ENCODE assay signal across 11 mouse cellular contexts in the genomic region with DNA sequence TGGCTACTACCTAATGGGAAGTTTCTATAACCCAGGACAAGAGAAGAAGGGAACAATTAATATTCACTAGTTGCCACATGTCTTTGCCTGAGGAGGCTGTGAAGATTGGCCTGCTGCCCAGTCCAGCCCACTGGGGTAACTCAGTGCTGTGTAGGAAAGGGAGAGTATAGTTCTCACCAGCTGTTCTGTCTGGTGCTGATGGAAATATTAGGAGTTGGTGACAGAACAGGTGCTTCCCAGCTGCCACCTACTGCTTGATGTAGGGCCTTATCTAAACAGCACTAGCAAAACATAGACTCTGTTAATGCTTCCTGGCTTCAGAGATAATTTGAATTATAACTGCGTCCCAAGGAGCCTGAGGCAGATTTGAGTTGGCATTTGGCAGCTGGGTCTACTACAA.
DNase-seq lines count a peak whose midpoint lies in the region; ATAC-seq and TF ChIP-seq lines count a peak whose summit lies in the region.
"Had no signal": no experiment of that assay in that cellular context is flagged by ENCODE, and none has a peak within 500 bp of the region (broad histone marks: within the 10 kb centered on the region; RNA-seq: fewer than 3 reads in every experiment).

No protein-coding gene starts in this region.

- TF ChIP-seq CTCF in lung, embryonic 14.5 days (IDR thresholded peaks at IDR 0.05; ENCODE audit: low read depth), result no peak

- no peaks in the 10 kb centered on the region for H3K36me3 ChIP-seq in lung, embryonic 14.5 days (ENCODE audit: insufficient read depth)
- no peaks in the 10 kb centered on the region for H3K36me3 ChIP-seq in limb, embryonic 12.5 days
- no peaks in the 10 kb centered on the region for H3K36me3 ChIP-seq in liver, embryonic 11.5 days (ENCODE audit: control insufficient read depth, insufficient read depth, low read length)
- H3K36me3 ChIP-seq: heart, embryonic 10.5 days; stomach, embryonic 15.5 days had no signal

- no peaks in the 10 kb centered on the region for H3K4me1 ChIP-seq in lung, embryonic 14.5 days (ENCODE audit: insufficient read depth)
- no peaks in the 10 kb centered on the region for H3K4me1 ChIP-seq in limb, embryonic 12.5 days (replicated peaks)
- no peaks in the 10 kb centered on the region for H3K4me1 ChIP-seq in liver, embryonic 11.5 days (replicated peaks; ENCODE audit: control insufficient read depth, insufficient read depth, low read length)
- H3K4me1 ChIP-seq: heart, embryonic 10.5 days; stomach, embryonic 15.5 days had no signal

- no peaks in the 10 kb centered on the region for H3K27me3 ChIP-seq in lung, embryonic 14.5 days (ENCODE audit: insufficient read depth, low read length)
- no peaks in the 10 kb centered on the region for H3K27me3 ChIP-seq in limb, embryonic 12.5 days
- no peaks in the 10 kb centered on the region for H3K27me3 ChIP-seq in liver, embryonic 11.5 days (replicated peaks; ENCODE audit: control insufficient read depth, insufficient read depth, low read length)
- H3K27me3 ChIP-seq: stomach, embryonic 15.5 days had no signal

- no peak overlapping the region for H3K4me2 ChIP-seq in lung, embryonic 14.5 days
- no peak overlapping the region for H3K4me2 ChIP-seq in limb, embryonic 12.5 days
- H3K4me2 ChIP-seq in liver, embryonic 11.5 days, result no peak overlapping the region
- H3K4me2 ChIP-seq: stomach, embryonic 15.5 days had no signal

- no peak overlapping the region for H3K9ac ChIP-seq in lung, embryonic 14.5 days
- no peak overlapping the region for H3K9ac ChIP-seq in limb, embryonic 12.5 days (replicated peaks)
- H3K9ac ChIP-seq in liver, embryonic 11.5 days (ENCODE audit: low read depth, low read length), result no peak overlapping the region
- H3K9ac ChIP-seq: stomach, embryonic 15.5 days had no signal

- peak; percentile 74; the same call in 1 of the 2 replicates for ATAC-seq in lung, embryonic 14.5 days (ENCODE audit: insufficient read depth)
- peak; percentile 75; the same call in 1 of the 2 replicates for ATAC-seq in limb, embryonic 12.5 days (ENCODE audit: insufficient number of reproducible peaks, insufficient read depth, low FRiP score, low TSS enrichment, low read depth)
- no peak for ATAC-seq in liver, embryonic 11.5 days (replicated peaks; ENCODE audit: low FRiP score)

- no peak overlapping the region for H3K27ac ChIP-seq in lung, embryonic 14.5 days (ENCODE audit: low read depth)
- no peak overlapping the region for H3K27ac ChIP-seq in limb, embryonic 12.5 days
- no peak overlapping the region for H3K27ac ChIP-seq in liver, embryonic 11.5 days (ENCODE audit: low read depth, low read length)
- H3K27ac ChIP-seq: heart, embryonic 10.5 days; stomach, embryonic 15.5 days had no signal

- peak; percentile 45 to 65 for DNase-seq in cerebellum, postnatal 10 days
- no peak for DNase-seq in cerebellum, adult 9-10 months
- DNase-seq in lung, embryonic 14.5 days, result peak; percentile 31
- no peak for DNase-seq in lung, postnatal 4 days
- DNase-seq in right cerebral cortex, postnatal 10 days (ENCODE audit: low spot score in 2 of 2), result peak; percentile 20 to 23
- DNase-seq in cerebellum, adult 11 months, result no peak
- DNase-seq in liver, embryonic 11.5 days (ENCODE audit: low spot score), result no peak
- DNase-seq: kidney, adult 8-10 months had no signal

- no peaks in the 10 kb centered on the region for H3K9me3 ChIP-seq in lung, embryonic 14.5 days (ENCODE audit: low read depth, low read length)
- H3K9me3 ChIP-seq in limb, embryonic 12.5 days, result no peaks in the 10 kb centered on the region
- no peaks in the 10 kb centered on the region for H3K9me3 ChIP-seq in liver, embryonic 11.5 days (ENCODE audit: control insufficient read depth, low read length)
- H3K9me3 ChIP-seq: heart, embryonic 10.5 days; stomach, embryonic 15.5 days had no signal

- 26% methylated on average over 1 of the region's 1 CpGs for WGBS in lung, embryonic 14.5 days
- 60% methylated on average over 1 of the region's 1 CpGs for WGBS in limb, embryonic 12.5 days
- WGBS in liver, embryonic 11.5 days, result 75% methylated on average over 1 of the region's 1 CpGs

- H3K4me3 ChIP-seq in lung, embryonic 14.5 days (ENCODE audit: low read depth, low read length), result no peak overlapping the region
- no peak overlapping the region for H3K4me3 ChIP-seq in limb, embryonic 12.5 days (replicated peaks)
- no peak overlapping the region for H3K4me3 ChIP-seq in liver, embryonic 11.5 days (ENCODE audit: low read depth, low read length)
- H3K4me3 ChIP-seq: heart, embryonic 10.5 days; stomach, embryonic 15.5 days had no signal

Comparison
In these comparisons a context has a peak if more than half of its experiments do, and no peak if none do; other contexts are left out.
1. DNase-seq: peak in cerebellum, postnatal 10 days (2 of 2), lung, embryonic 14.5 days (single experiment) and right cerebral cortex, postnatal 10 days (2 of 2); none in cerebellum, adult 9-10 months (single experiment), lung, postnatal 4 days (0 of 2), cerebellum, adult 11 months (single experiment) and liver, embryonic 11.5 days (single experiment).